ENCODE assay signal across 8 mouse cellular contexts in genomic region chr6:65765057-65765456, GRCm38 (mm10). TPM values are rescaled to one million over a fixed set of nuclear protein-coding genes. Genes with fewer than 3 reads are reported as not detected.
DNase-seq lines count a peak whose midpoint lies in the region; ATAC-seq lines count a peak whose summit lies in the region.

No protein-coding gene starts in this region.

- ATAC-seq in neural tube, embryonic 15.5 days (ENCODE audit: low FRiP score) = peak; percentile 88

- H3K4me2 ChIP-seq in neural tube, embryonic 15.5 days = no peak overlapping the region

- peaks cover 20% of the 10 kb centered on the region for H3K4me1 ChIP-seq in limb, embryonic 10.5 days
- H3K4me1 ChIP-seq in neural tube, embryonic 15.5 days = no peaks in the 10 kb centered on the region

- H3K4me3 ChIP-seq in limb, embryonic 10.5 days = 0 out of 2 replicates have a peak overlapping the region, but pooled peaks have one; percentile 13
- no peak overlapping the region for H3K4me3 ChIP-seq in neural tube, embryonic 15.5 days (replicated peaks)

- no peaks in the 10 kb centered on the region for H3K27me3 ChIP-seq in limb, embryonic 10.5 days (ENCODE audit: low read depth, poor library complexity, severe bottlenecking)
- no peaks in the 10 kb centered on the region for H3K27me3 ChIP-seq in neural tube, embryonic 15.5 days (replicated peaks)

- peak overlapping the region; percentile 67; the same call in 1 of the 2 replicates for H3K27ac ChIP-seq in limb, embryonic 10.5 days
- 0 out of 2 replicates have a peak overlapping the region, but pooled peaks have one; percentile 3 for H3K27ac ChIP-seq in neural tube, embryonic 15.5 days (replicated peaks)

- no peak overlapping the region for H3K9ac ChIP-seq in neural tube, embryonic 15.5 days (replicated peaks)

- H3K9me3 ChIP-seq in limb, embryonic 10.5 days (replicated peaks) = no peaks in the 10 kb centered on the region
- H3K9me3 ChIP-seq in neural tube, embryonic 15.5 days (replicated peaks) = no peaks in the 10 kb centered on the region

- H3K36me3 ChIP-seq in limb, embryonic 10.5 days = no peaks in the 10 kb centered on the region
- H3K36me3 ChIP-seq in neural tube, embryonic 15.5 days = no peaks in the 10 kb centered on the region

- WGBS in limb, embryonic 10.5 days = 15% methylated on average over 8 of the region's 8 CpGs
- WGBS in neural tube, embryonic 15.5 days = 3% methylated on average over 8 of the region's 8 CpGs

- intact Hi-C loops in heart, postnatal 36 days (cut with DNase I) = no loop called here

- peak; percentile 7 for DNase-seq in retina, postnatal 1 day
- DNase-seq in retina, embryonic 14.5 days (ENCODE audit: low spot score) = no peak
- DNase-seq in embryo, embryonic 11 days = peak; percentile 49
- peak; percentile 11 to 14 for DNase-seq in heart, postnatal 36 days
- no peak for DNase-seq in limb, embryonic 10.5 days (ENCODE audit: low spot score)
- DNase-seq in c-Kit-positive CD71-positive TER-119-positive erythroid progenitor cells, embryonic 14.5 days (ENCODE audit: low spot score) = no peak
- DNase-seq in layer of hippocampus, adult 8-10 months (ENCODE audit: low spot score in 2 of 2) = no peak

RNA-seq across cellular contexts. Expression of gene Prdm5, which starts 13.7 kb away (rescaled TPM):
- 1 to 10 TPM; 7.8 to 8.9 TPM for total RNA-seq in heart, postnatal 36 days (2021)
- polyA plus RNA-seq in limb, embryonic 10.5 days (2016; fragmentation: Nextera tagmentation; extraction: Ambion mirVana) = 17.5 and 19.5 TPM in 2 replicates
- polyA plus RNA-seq in neural tube, embryonic 15.5 days (2015; fragmentation: Nextera tagmentation; extraction: Ambion mirVana) = 5.6 and 9.0 TPM in 2 replicates
- 10 to 100 TPM; 29.0 to 35.7 (median 33.2) TPM for total RNA-seq in layer of hippocampus, adult 8-10 months (2022)

Comparison
In these comparisons a context has a peak if more than half of its experiments do, and no peak if none do; other contexts are left out.
1. DNase-seq: peak in retina, postnatal 1 day (single experiment), embryo, embryonic 11 days (single experiment) and heart, postnatal 36 days (2 of 2); none in retina, embryonic 14.5 days (single experiment), limb, embryonic 10.5 days (single experiment), c-Kit-positive CD71-positive TER-119-positive erythroid progenitor cells, embryonic 14.5 days (single experiment) and layer of hippocampus, adult 8-10 months (0 of 2).